Mouse (Mus musculus): ENCODE measurements around the gene Rapgef1. TPM values are rescaled to one million over a fixed set of nuclear protein-coding genes. Genes with fewer than 3 reads are reported as not detected.

The Rapgef1 gene
- polyA plus RNA-seq, 1 experiment = 13.8 TPM

- no peaks in the 10 kb centered on the region for H3K9me3 ChIP-seq
- TF ChIP-seq GATA1 (IDR thresholded peaks at IDR 0.05; ENCODE audit: borderline replicate concordance, low read length) = no peak
- TF ChIP-seq FLI1 (IDR thresholded peaks at IDR 0.05; ENCODE audit: low read length) = no peak
- H3K4me3 ChIP-seq (replicated peaks) = peak overlapping the region; percentile 38
- H3K36me3 ChIP-seq (replicated peaks; ENCODE audit: low read length) = peaks cover 100% of the 10 kb centered on the region
- no peaks in the 10 kb centered on the region for H3K27me3 ChIP-seq (replicated peaks)
- H3K4me1 ChIP-seq = peaks cover 44% of the 10 kb centered on the region
These were observed 105.3 kb downstream of the Rapgef1 start for GRCm38 (mm10) chr2:29724664-29725365.

DNA sequence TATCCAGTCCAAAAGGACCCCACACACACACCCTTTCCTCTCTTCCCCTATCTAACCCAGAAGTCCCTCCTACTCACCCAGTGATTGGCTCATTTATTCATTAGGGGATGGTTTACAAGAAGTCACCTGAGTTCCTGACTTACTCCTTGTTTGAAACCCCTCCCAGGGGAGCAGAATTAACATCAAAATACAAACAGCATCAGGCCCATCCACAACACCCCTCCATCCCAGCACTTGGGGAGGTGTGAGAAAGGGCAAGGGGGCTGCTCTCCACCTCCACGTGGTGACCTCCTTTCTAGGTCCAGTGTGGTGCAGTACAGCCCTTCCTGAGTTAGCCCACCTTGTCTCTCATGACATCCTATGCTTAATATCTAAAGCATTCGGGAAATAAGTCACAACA is 110.0 kb downstream of the Rapgef1 start:
- Histone ChIP-seq H3K4me1 (peaks cover 56% of the 10 kb centered on the region), H3K9me3 (no peaks in the 10 kb centered on the region), H3K4me3 (replicated peaks) (no peak overlapping the region), H3K36me3 (replicated peaks; ENCODE audit: low read length) (peaks cover 96% of the 10 kb centered on the region), H3K27me3 (replicated peaks) (no peaks in the 10 kb centered on the region)
- no peak for TF ChIP-seq FLI1 (IDR thresholded peaks at IDR 0.05; ENCODE audit: low read length)

DNA sequence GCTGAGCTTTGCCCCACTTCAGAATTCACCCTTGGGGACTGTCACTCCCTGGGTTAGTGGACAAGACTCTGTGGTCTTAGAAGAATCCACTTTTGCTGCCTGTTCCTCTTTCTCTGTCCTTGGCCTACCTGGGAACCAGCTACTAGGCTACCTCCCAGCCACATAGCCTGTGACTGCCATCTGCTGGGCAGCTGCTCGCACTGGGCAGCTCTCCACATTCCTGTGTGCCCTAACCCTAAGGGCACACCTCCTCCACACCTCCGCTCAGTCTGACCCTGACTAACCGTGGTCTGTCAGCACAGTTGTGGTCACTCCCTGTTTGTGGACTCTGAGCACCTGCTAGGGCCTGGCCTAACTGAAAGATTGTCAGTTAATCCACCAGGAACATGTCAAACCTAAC is 112.0 kb downstream of the Rapgef1 start:
- no peaks in the 10 kb centered on the region for H3K27me3 ChIP-seq (replicated peaks)
- H3K36me3 ChIP-seq (replicated peaks; ENCODE audit: low read length) = peaks cover 95% of the 10 kb centered on the region
- no peak for TF ChIP-seq FLI1 (IDR thresholded peaks at IDR 0.05; ENCODE audit: low read length)
- no peak for TF ChIP-seq GATA1 (IDR thresholded peaks at IDR 0.05; ENCODE audit: borderline replicate concordance, low read length)
- H3K9me3 ChIP-seq = no peaks in the 10 kb centered on the region
- no peak overlapping the region for H3K4me3 ChIP-seq (replicated peaks)
- peaks cover 41% of the 10 kb centered on the region for H3K4me1 ChIP-seq

DNA sequence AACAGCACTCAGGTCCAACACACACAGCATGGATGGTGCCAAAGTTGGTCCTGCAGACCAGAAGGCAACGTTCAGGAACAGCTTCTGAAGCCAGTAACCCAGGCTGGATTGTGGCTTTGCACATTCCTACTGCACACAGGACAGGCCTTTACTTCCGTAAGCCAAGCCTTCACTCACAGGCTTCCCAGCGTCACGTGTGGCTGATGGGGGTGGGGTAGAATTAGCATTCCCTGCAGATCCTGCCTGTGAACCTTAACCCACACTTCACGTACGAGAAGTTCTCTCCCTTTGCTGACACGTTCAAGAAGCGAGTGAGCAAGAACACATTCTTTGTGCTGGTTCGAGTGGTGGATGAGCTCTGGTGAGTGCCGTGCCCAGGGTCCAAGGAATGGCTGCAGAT is 113.0 kb downstream of the Rapgef1 start:
- H3K4me3 ChIP-seq (replicated peaks) = no peak overlapping the region
- H3K36me3 ChIP-seq (replicated peaks; ENCODE audit: low read length) = peaks cover 95% of the 10 kb centered on the region
- peaks cover 41% of the 10 kb centered on the region for H3K4me1 ChIP-seq
- H3K9me3 ChIP-seq = no peaks in the 10 kb centered on the region
- no peaks in the 10 kb centered on the region for H3K27me3 ChIP-seq (replicated peaks)
- TF ChIP-seq GATA1 (IDR thresholded peaks at IDR 0.05; ENCODE audit: borderline replicate concordance, low read length) (no peak), FLI1 (IDR thresholded peaks at IDR 0.05; ENCODE audit: low read length) (no peak)

DNA sequence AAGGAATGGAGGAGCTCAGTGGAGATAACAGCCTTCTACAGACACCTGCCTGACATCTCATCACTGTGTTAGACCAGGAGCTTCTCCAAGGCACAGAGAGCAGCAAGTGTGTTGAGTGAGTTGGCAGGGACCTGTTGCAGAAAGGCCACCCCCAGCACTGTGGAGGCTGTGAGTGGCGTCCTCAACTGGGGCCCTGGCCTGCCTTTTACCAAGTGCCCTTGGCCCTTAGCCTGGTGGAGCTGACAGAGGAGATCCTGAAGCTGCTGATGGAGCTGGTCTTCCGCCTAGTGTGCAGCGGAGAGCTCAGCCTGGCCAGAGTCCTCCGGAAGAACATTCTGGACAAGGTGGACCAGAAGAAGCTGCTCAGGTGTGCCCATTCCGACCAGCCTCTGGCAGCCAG is 113.8 kb downstream of the Rapgef1 start:
- no peak for TF ChIP-seq GATA1 (IDR thresholded peaks at IDR 0.05; ENCODE audit: borderline replicate concordance, low read length)
- no peaks in the 10 kb centered on the region for H3K27me3 ChIP-seq (replicated peaks)
- peaks cover 95% of the 10 kb centered on the region for H3K36me3 ChIP-seq (replicated peaks; ENCODE audit: low read length)
- H3K4me3 ChIP-seq (replicated peaks) = no peak overlapping the region
- peaks cover 41% of the 10 kb centered on the region for H3K4me1 ChIP-seq
- H3K9me3 ChIP-seq = no peaks in the 10 kb centered on the region

- Histone ChIP-seq H3K4me3 (replicated peaks) (no peak overlapping the region), H3K36me3 (replicated peaks; ENCODE audit: low read length) (peaks cover 94% of the 10 kb centered on the region), H3K9me3 (no peaks in the 10 kb centered on the region), H3K27me3 (replicated peaks) (no peaks in the 10 kb centered on the region), H3K4me1 (peaks cover 29% of the 10 kb centered on the region)
- TF ChIP-seq FLI1 (IDR thresholded peaks at IDR 0.05; ENCODE audit: low read length) = no peak
- no peak for TF ChIP-seq GATA1 (IDR thresholded peaks at IDR 0.05; ENCODE audit: borderline replicate concordance, low read length)
These were observed 116.2 kb downstream of the Rapgef1 start for GRCm38 (mm10) chr2:29735708-29736107.

DNA sequence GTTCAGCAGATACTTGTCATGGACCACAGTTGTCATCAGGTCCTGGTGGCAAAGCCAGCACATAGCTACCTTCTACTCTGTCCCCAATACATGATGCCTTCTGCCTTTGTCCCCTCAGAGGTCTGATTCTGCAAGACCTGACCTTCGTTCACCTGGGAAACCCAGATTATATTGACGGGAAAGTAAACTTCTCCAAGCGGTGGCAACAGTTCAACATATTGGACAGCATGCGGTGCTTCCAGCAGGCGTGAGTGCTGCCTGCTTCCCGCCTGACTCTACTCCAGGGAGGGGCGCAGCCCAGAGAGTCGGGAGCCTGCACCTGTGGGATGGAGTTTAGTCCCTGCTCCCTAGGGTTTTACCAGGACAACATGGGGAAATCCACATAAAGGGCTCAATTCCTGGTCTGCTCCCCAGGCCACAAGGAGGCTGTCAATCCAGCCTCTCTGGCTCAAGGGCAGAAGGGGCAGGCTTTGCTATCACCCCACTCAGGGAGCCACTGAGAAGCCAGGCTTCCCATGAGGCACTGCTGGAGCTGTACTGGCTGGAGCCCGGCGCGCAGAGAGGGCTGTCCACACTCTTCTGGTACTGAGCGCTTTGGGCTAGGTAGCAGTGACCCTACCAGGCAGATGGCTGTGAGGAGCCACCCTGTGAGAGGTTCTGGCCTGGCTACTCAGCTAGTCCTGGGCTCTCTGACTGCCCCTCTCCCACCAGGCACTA is 117.8 kb downstream of the Rapgef1 start:
- H3K36me3 ChIP-seq (replicated peaks; ENCODE audit: low read length) = peaks cover 81% of the 10 kb centered on the region
- H3K4me1 ChIP-seq = peaks cover 12% of the 10 kb centered on the region; the same call in 1 of the 2 replicates
- H3K27me3 ChIP-seq (replicated peaks) = no peaks in the 10 kb centered on the region
- TF ChIP-seq GATA1 (IDR thresholded peaks at IDR 0.05; ENCODE audit: borderline replicate concordance, low read length) = no peak
- TF ChIP-seq FLI1 (IDR thresholded peaks at IDR 0.05; ENCODE audit: low read length) = no peak
- H3K4me3 ChIP-seq (replicated peaks) = no peak overlapping the region
- H3K9me3 ChIP-seq = no peaks in the 10 kb centered on the region

DNA sequence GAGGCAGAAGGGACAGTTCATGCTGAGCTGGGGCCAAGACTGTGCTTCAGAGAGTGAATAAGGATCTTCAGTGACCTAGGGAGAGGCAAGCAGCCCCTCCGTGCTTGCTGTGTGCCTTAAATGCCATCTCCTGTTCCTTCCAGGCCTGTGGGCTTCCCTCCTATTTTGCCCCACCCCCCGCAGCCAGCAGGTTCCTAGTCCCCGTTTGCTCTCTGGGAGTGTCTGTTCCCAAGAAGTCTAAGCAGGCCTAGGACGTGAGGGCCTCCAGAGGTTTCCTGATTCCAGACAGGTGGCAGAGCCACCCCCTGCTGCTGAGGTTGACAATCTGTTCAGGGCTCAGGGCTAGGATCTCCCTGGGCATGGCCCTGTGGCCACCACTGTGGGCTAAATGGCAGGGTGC is 119.3 kb downstream of the Rapgef1 start:
- H3K9me3 ChIP-seq = no peaks in the 10 kb centered on the region
- no peak overlapping the region for H3K4me3 ChIP-seq (replicated peaks)
- peaks cover 7% of the 10 kb centered on the region for H3K27me3 ChIP-seq (replicated peaks)
- H3K4me1 ChIP-seq = peaks cover 11% of the 10 kb centered on the region; the same call in 1 of the 2 replicates
- peaks cover 67% of the 10 kb centered on the region for H3K36me3 ChIP-seq (replicated peaks; ENCODE audit: low read length)
- TF ChIP-seq FLI1 (IDR thresholded peaks at IDR 0.05; ENCODE audit: low read length) (no peak), GATA1 (IDR thresholded peaks at IDR 0.05; ENCODE audit: borderline replicate concordance, low read length) (no peak)

GRCm38 (mm10) chr2:29739368-29739767 is 119.8 kb downstream of the Rapgef1 start:
- no peak for TF ChIP-seq GATA1 (IDR thresholded peaks at IDR 0.05; ENCODE audit: borderline replicate concordance, low read length)
- no peak for TF ChIP-seq FLI1 (IDR thresholded peaks at IDR 0.05; ENCODE audit: low read length)
- Histone ChIP-seq H3K9me3 (no peaks in the 10 kb centered on the region), H3K4me1 (peaks cover 11% of the 10 kb centered on the region; the same call in 1 of the 2 replicates), H3K4me3 (replicated peaks) (no peak overlapping the region), H3K27me3 (replicated peaks) (peaks cover 11% of the 10 kb centered on the region), H3K36me3 (replicated peaks; ENCODE audit: low read length) (peaks cover 61% of the 10 kb centered on the region)

GRCm38 (mm10) chr2:29741207-29741606 is 121.7 kb downstream of the Rapgef1 start:
- Histone ChIP-seq H3K9me3 (no peaks in the 10 kb centered on the region), H3K4me3 (replicated peaks) (no peak overlapping the region), H3K4me1 (peaks cover 11% of the 10 kb centered on the region; the same call in 1 of the 2 replicates), H3K27me3 (replicated peaks) (peaks cover 29% of the 10 kb centered on the region), H3K36me3 (replicated peaks; ENCODE audit: low read length) (peaks cover 44% of the 10 kb centered on the region)
- TF ChIP-seq FLI1 (IDR thresholded peaks at IDR 0.05; ENCODE audit: low read length) = no peak
- TF ChIP-seq GATA1 (IDR thresholded peaks at IDR 0.05; ENCODE audit: borderline replicate concordance, low read length) = no peak
